In genomic region chr11:94652973-94653372, GRCm38 (mm10) we compare ENCODE assay signal across 8 mouse cellular contexts. TPM values are rescaled to one million over a fixed set of nuclear protein-coding genes. Genes with fewer than 3 reads are reported as not detected.
DNase-seq lines count a peak whose midpoint lies in the region; ATAC-seq lines count a peak whose summit lies in the region.

No protein-coding gene starts in this region.

- H3K27ac ChIP-seq in heart, embryonic 16.5 days (ENCODE audit: low read length) = no peak overlapping the region
- H3K27ac ChIP-seq in embryonic facial prominence, embryonic 11.5 days (replicated peaks; ENCODE audit: low read depth, low read length) = no peak overlapping the region
- H3K27ac ChIP-seq in hindbrain, embryonic 16.5 days (ENCODE audit: low read depth, low read length) = no peak overlapping the region
- no peak overlapping the region for H3K27ac ChIP-seq in midbrain, embryonic 14.5 days (replicated peaks; ENCODE audit: low read depth, low read length)

- no peak for DNase-seq in heart, adult 8-10 months (ENCODE audit: low spot score)
- DNase-seq in embryonic facial prominence, embryonic 11.5 days (ENCODE audit: low spot score) = no peak
- DNase-seq in midbrain, embryonic 14.5 days = no peak
- DNase-seq in thymus, postnatal 14 days = no peak
- no peak for DNase-seq in thymus, postnatal 36 days
- DNase-seq in B cell, adult 2 months = no peak

- H3K9ac ChIP-seq in heart, embryonic 16.5 days (ENCODE audit: low read length) = no peak overlapping the region; the same call in 1 of the 2 replicates
- no peak overlapping the region for H3K9ac ChIP-seq in embryonic facial prominence, embryonic 11.5 days (replicated peaks; ENCODE audit: low read length)
- no peak overlapping the region for H3K9ac ChIP-seq in hindbrain, embryonic 16.5 days (ENCODE audit: low read depth, low read length)
- no peak overlapping the region for H3K9ac ChIP-seq in midbrain, embryonic 14.5 days (replicated peaks; ENCODE audit: low read length)

- 43% methylated on average over 8 of the region's 8 CpGs for WGBS in heart, embryonic 16.5 days
- 43% methylated on average over 8 of the region's 8 CpGs for WGBS in embryonic facial prominence, embryonic 11.5 days
- WGBS in hindbrain, embryonic 16.5 days = 49% methylated on average over 8 of the region's 8 CpGs
- 48% methylated on average over 8 of the region's 8 CpGs for WGBS in midbrain, embryonic 14.5 days

- H3K4me3 ChIP-seq in heart, embryonic 16.5 days (ENCODE audit: low read length) = peak overlapping the region; percentile 74
- H3K4me3 ChIP-seq in embryonic facial prominence, embryonic 11.5 days (ENCODE audit: low read depth, low read length) = peak overlapping the region; percentile 58
- peak overlapping the region; percentile 48 for H3K4me3 ChIP-seq in hindbrain, embryonic 16.5 days (ENCODE audit: low read length)
- H3K4me3 ChIP-seq in midbrain, embryonic 14.5 days (replicated peaks; ENCODE audit: low read depth, low read length) = peak overlapping the region; percentile 64

- peak overlapping the region; percentile 78 for H3K4me2 ChIP-seq in heart, embryonic 16.5 days (ENCODE audit: low read depth, low read length)
- peak overlapping the region; percentile 40 for H3K4me2 ChIP-seq in embryonic facial prominence, embryonic 11.5 days (ENCODE audit: low read depth, low read length)
- peak overlapping the region; percentile 69 for H3K4me2 ChIP-seq in hindbrain, embryonic 16.5 days (ENCODE audit: low read length)
- H3K4me2 ChIP-seq in midbrain, embryonic 14.5 days (ENCODE audit: low read length) = peak overlapping the region; percentile 83

- no peak for ATAC-seq in heart, embryonic 16.5 days (replicated peaks; ENCODE audit: extremely low read depth, insufficient read depth, low FRiP score)
- no peak for ATAC-seq in embryonic facial prominence, embryonic 11.5 days (replicated peaks; ENCODE audit: insufficient number of reproducible peaks, low FRiP score, low TSS enrichment, low read depth)
- ATAC-seq in hindbrain, embryonic 16.5 days = no peak
- ATAC-seq in midbrain, embryonic 14.5 days (ENCODE audit: low FRiP score, low TSS enrichment) = no peak

- no peaks in the 10 kb centered on the region for H3K9me3 ChIP-seq in heart, embryonic 16.5 days (replicated peaks; ENCODE audit: control insufficient read depth, low read length)
- H3K9me3 ChIP-seq in embryonic facial prominence, embryonic 11.5 days (replicated peaks; ENCODE audit: control insufficient read depth, low read length) = no peaks in the 10 kb centered on the region
- H3K9me3 ChIP-seq in hindbrain, embryonic 16.5 days (ENCODE audit: control insufficient read depth, low read length) = no peaks in the 10 kb centered on the region
- H3K9me3 ChIP-seq in midbrain, embryonic 14.5 days (ENCODE audit: control insufficient read depth, low read length) = no peaks in the 10 kb centered on the region

- peaks cover 7% of the 10 kb centered on the region; the same call in 1 of the 2 replicates for H3K36me3 ChIP-seq in heart, embryonic 16.5 days (ENCODE audit: control insufficient read depth, insufficient read depth)
- H3K36me3 ChIP-seq in embryonic facial prominence, embryonic 11.5 days (replicated peaks; ENCODE audit: control insufficient read depth, insufficient read depth, low read depth, low read length) = peaks cover 1% of the 10 kb centered on the region; the same call in 1 of the 2 replicates
- no peaks in the 10 kb centered on the region; the same call in 1 of the 2 replicates for H3K36me3 ChIP-seq in hindbrain, embryonic 16.5 days (ENCODE audit: control insufficient read depth, insufficient read depth, low read length)
- peaks cover 23% of the 10 kb centered on the region for H3K36me3 ChIP-seq in midbrain, embryonic 14.5 days (ENCODE audit: control insufficient read depth, insufficient read depth, low read length)

- H3K4me1 ChIP-seq in heart, embryonic 16.5 days (ENCODE audit: control insufficient read depth, insufficient read depth, low read length) = peaks cover 13% of the 10 kb centered on the region
- H3K4me1 ChIP-seq in embryonic facial prominence, embryonic 11.5 days (ENCODE audit: control insufficient read depth, insufficient read depth, low read length) = no peaks in the 10 kb centered on the region
- peaks cover 11% of the 10 kb centered on the region for H3K4me1 ChIP-seq in hindbrain, embryonic 16.5 days (ENCODE audit: control insufficient read depth, insufficient read depth, low read depth, low read length)
- peaks cover 15% of the 10 kb centered on the region for H3K4me1 ChIP-seq in midbrain, embryonic 14.5 days (ENCODE audit: control insufficient read depth, insufficient read depth, low read length)

- no peaks in the 10 kb centered on the region for H3K27me3 ChIP-seq in heart, embryonic 16.5 days (ENCODE audit: control insufficient read depth, insufficient read depth, low read length)
- H3K27me3 ChIP-seq in embryonic facial prominence, embryonic 11.5 days (ENCODE audit: control insufficient read depth, insufficient read depth, low read length) = no peaks in the 10 kb centered on the region
- H3K27me3 ChIP-seq in hindbrain, embryonic 16.5 days (replicated peaks; ENCODE audit: control insufficient read depth, insufficient read depth, low read length) = no peaks in the 10 kb centered on the region
- H3K27me3 ChIP-seq in midbrain, embryonic 14.5 days (ENCODE audit: control insufficient read depth, insufficient read depth, low read length) = no peaks in the 10 kb centered on the region

RNA-seq across cellular contexts. Expression of gene Mrpl27, which starts 0.6 kb away (rescaled TPM):
- 123 and 134 TPM in 2 replicates for polyA plus RNA-seq in heart, embryonic 16.5 days (2015; fragmentation: Nextera tagmentation; extraction: Ambion mirVana)
- 10 to 100 TPM; 59.3 to 66.6 (median 63.0) TPM for total RNA-seq in heart, adult 8-10 months (2022)
- 122 and 136 TPM in 2 replicates for polyA plus RNA-seq in embryonic facial prominence, embryonic 11.5 days (2014; fragmentation: Nextera tagmentation; extraction: Ambion mirVana)
- polyA plus RNA-seq in hindbrain, embryonic 16.5 days (2015; fragmentation: Nextera tagmentation; extraction: Ambion mirVana) = 141 and 157 TPM in 2 replicates
- 115 and 131 TPM in 2 replicates for polyA plus RNA-seq in midbrain, embryonic 14.5 days (2014; fragmentation: Nextera tagmentation; extraction: Ambion mirVana)

RNA-seq across cellular contexts. Expression of gene Eme1, which starts 0.8 kb away (rescaled TPM):
- 9.9 and 11.3 TPM in 2 replicates for polyA plus RNA-seq in heart, embryonic 16.5 days (2015; fragmentation: Nextera tagmentation; extraction: Ambion mirVana)
- under 1 TPM in 1 of 4 experiments, not detected in 3; 0.44 TPM for total RNA-seq in heart, adult 8-10 months (2022)
- 47.0 and 51.7 TPM in 2 replicates for polyA plus RNA-seq in embryonic facial prominence, embryonic 11.5 days (2014; fragmentation: Nextera tagmentation; extraction: Ambion mirVana)
- polyA plus RNA-seq in hindbrain, embryonic 16.5 days (2015; fragmentation: Nextera tagmentation; extraction: Ambion mirVana) = 3.5 and 4.4 TPM in 2 replicates
- 2.2 and 4.4 TPM in 2 replicates for polyA plus RNA-seq in midbrain, embryonic 14.5 days (2014; fragmentation: Nextera tagmentation; extraction: Ambion mirVana)

RNA-seq across cellular contexts. Expression of gene Lrrc59, which starts 23.4 kb away (rescaled TPM):
- polyA plus RNA-seq in heart, embryonic 16.5 days (2015; fragmentation: Nextera tagmentation; extraction: Ambion mirVana) = 120 and 123 TPM in 2 replicates
- 10 to 100 TPM; 25.5 to 31.1 (median 28.2) TPM for total RNA-seq in heart, adult 8-10 months (2022)
- 171 and 185 TPM in 2 replicates for polyA plus RNA-seq in embryonic facial prominence, embryonic 11.5 days (2014; fragmentation: Nextera tagmentation; extraction: Ambion mirVana)
- 153 and 171 TPM in 2 replicates for polyA plus RNA-seq in hindbrain, embryonic 16.5 days (2015; fragmentation: Nextera tagmentation; extraction: Ambion mirVana)
- 118 and 138 TPM in 2 replicates for polyA plus RNA-seq in midbrain, embryonic 14.5 days (2014; fragmentation: Nextera tagmentation; extraction: Ambion mirVana)

RNA-seq across cellular contexts. Expression of gene Xylt2, which starts 24.3 kb away (rescaled TPM):
- 11.6 and 12.9 TPM in 2 replicates for polyA plus RNA-seq in heart, embryonic 16.5 days (2015; fragmentation: Nextera tagmentation; extraction: Ambion mirVana)
- total RNA-seq in heart, adult 8-10 months (2022) = 10 to 100 TPM in 1 of 4 experiments, 1 to 10 TPM in 3; 5.4 to 10.1 (median 7.3) TPM
- polyA plus RNA-seq in embryonic facial prominence, embryonic 11.5 days (2014; fragmentation: Nextera tagmentation; extraction: Ambion mirVana) = 11.1 and 12.1 TPM in 2 replicates
- polyA plus RNA-seq in hindbrain, embryonic 16.5 days (2015; fragmentation: Nextera tagmentation; extraction: Ambion mirVana) = 13.0 and 14.4 TPM in 2 replicates
- polyA plus RNA-seq in midbrain, embryonic 14.5 days (2014; fragmentation: Nextera tagmentation; extraction: Ambion mirVana) = 11.0 and 13.0 TPM in 2 replicates

RNA-seq across cellular contexts. Expression of gene Acsf2, which starts 51.3 kb away (rescaled TPM):
- polyA plus RNA-seq in heart, embryonic 16.5 days (2015; fragmentation: Nextera tagmentation; extraction: Ambion mirVana) = 2.7 and 3.9 TPM in 2 replicates
- 10 to 100 TPM; 25.6 to 34.8 (median 30.1) TPM for total RNA-seq in heart, adult 8-10 months (2022)
- 6.8 and 7.1 TPM in 2 replicates for polyA plus RNA-seq in embryonic facial prominence, embryonic 11.5 days (2014; fragmentation: Nextera tagmentation; extraction: Ambion mirVana)
- polyA plus RNA-seq in hindbrain, embryonic 16.5 days (2015; fragmentation: Nextera tagmentation; extraction: Ambion mirVana) = 1.8 and 2.3 TPM in 2 replicates
- 1.1 and 2.0 TPM in 2 replicates for polyA plus RNA-seq in midbrain, embryonic 14.5 days (2014; fragmentation: Nextera tagmentation; extraction: Ambion mirVana)
